Mouse (Mus musculus) frontal cortex, postnatal 36 days (tissue): Measurements from ENCODE around the gene Pigk.

Experiments used
- DNase-seq, 2 experiments: peaks; one replicate each; pipeline ENCODE4 v3.0.0; 2022; ENCODE audit warnings: low spot score in 2 of 2

The Pigk gene

DNA sequence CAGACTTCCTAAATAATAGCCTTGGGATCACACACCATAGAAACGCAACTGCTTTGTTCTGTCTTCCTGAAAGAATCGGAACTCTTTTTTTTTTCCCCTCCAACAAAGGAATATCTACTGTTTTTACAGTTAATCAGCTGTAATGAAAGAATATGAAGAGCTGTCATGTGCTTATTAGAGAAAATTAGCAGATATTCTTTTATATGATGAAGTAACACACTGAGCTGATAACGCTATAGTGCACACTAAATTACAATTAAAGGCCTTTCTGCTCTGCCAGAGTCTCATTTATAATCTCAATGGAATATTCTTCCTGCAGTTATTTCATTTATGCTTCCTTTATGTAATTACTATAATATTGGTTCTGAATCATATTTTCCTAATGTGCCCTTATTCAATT lies 128.7 kb downstream of the Pigk start:
- DNase-seq, result no peak

GRCm38 (mm10) chr3:152843925-152844324 lies 130.0 kb downstream of the Pigk start:
- no peak for DNase-seq

DNA sequence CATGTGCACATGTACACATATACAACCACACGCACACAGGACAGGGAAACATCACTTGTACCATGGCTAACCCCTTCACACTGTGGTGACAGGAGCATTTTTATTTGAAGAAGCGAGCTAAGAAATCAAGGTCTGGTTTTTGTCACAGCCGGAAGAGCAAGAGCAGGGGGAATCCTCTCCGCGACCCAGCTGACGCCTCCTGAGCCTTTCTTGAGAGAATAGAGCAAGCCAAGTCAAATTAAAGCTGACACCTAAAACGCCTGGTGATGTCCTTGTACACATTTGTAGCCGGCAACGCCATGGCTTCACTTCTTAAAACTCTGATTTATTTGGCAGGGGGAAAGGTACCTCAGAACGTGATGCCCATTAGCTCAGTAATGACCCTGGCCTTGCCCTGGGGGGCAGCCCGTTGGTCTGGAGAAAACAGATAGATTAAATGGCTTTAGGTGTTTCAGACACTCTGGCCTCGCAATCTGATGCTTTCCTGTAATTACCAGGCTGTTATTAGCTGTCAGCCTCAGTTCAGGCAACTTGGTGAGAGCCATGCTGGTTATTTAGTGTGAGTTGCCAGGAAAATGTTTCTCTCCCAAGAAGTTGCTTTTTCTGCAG lies 141.2 kb downstream of the Pigk start:
- no peak for DNase-seq

DNA sequence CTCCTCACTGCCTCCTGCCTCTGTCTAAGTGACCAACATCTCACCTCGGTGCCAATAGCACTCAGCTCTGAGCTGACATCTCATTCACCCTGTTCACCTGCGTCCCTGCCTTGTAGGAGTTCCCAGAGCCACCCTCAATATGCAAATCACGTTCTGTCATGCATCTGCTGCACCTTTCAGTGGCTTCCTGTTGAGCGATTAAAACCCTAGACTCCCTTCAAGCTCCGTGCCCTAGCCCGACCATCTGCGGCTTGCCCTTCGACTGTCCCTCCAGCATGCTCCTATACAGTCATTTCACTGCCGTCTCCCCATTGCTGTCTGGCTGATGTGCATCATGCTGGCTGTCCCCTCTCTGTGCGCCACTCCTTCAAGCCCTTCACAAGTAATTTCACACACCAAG lies 142.2 kb downstream of the Pigk start:
- DNase-seq, result no peak

DNA sequence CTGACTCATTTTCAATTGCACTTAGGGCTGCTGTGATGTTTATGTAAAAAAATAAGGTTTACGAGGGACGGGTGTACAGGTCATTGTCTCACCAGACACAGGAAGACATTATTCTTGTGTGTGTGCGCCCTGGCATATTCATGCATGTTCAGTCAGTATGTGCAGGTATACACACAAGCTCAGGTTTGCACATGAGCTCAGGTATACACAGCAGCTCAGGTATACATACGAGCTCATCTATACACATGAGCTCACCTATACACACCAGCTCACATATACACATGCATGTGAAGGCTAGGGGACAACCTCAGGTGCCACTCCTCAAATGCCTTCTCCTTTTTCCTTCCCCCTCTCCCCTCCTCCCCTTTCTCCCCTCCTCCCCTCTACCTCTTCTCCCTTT lies 147.6 kb downstream of the Pigk start:
- DNase-seq, result no peak

DNA sequence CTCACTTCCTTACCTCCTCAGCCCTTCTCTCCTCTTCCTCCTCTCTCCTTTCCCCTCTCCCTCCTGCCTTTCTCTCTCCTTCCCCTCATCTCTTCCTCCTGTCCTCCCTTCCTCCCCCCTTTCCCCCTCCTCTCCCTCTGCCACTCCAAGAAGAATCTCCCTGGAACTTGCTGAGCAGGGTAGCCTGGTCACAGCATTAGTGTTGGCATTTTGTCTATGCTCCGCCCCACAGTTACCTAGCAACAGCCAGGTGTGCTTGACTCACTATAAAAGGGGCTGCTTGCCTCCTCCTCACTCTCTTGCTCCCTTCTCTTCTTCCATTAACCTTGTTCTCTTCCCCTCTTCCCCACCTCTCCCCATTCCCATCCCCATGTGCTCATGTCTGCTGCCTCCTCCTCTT lies 148.1 kb downstream of the Pigk start:
- no peak for DNase-seq

DNA sequence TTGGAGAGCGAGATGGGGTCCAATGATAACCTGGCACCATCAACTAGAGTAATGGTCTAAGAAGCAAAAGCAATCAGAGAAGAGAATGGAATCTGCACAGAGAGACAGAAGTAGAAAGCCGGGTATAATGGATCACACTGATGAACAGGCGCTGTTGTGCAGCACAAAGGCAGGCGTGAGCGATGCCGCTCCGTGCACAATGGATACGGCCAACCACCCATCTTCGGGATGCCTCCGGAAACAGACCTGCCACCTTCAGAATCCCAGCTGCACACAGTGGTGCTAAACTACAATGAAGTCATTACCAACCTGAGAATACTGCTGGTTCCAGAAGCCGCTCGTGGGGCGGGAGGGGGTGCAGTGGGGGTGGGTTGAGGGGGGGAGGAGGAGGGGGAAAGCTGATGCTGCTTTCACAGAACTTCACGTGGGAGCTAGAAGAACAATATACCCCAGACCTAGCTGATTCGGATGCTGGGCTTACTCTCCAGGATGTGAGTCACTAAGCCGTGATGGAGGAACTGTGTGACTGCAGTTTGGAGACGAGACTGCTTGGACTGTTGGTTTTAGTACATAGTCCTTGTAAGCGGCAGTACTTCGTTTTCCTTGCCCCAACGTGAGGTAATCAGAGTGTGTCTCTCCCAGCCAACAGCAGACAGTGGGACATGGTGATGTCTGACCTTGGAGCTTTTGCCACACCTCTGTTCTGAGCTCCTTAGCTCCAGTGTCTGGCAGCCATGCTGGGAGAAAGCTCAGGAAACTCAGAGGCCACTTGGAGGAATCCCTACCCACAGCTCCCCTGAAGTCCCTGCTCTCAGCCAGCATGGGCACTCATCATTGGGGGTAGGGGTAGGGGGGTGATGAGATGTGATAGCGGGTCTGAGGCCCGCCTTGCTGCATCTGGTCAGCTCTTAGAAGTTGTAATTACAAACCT lies 152.4 kb downstream of the Pigk start:
- DNase-seq, result no peak

GRCm38 (mm10) chr3:152867654-152868525 lies 154.0 kb downstream of the Pigk start:
- peak; percentile 28 to 64 for DNase-seq

- DNase-seq, result no peak
Observed at GRCm38 (mm10) chr3:152872054-152872453, 158.2 kb downstream of the Pigk start.

DNA sequence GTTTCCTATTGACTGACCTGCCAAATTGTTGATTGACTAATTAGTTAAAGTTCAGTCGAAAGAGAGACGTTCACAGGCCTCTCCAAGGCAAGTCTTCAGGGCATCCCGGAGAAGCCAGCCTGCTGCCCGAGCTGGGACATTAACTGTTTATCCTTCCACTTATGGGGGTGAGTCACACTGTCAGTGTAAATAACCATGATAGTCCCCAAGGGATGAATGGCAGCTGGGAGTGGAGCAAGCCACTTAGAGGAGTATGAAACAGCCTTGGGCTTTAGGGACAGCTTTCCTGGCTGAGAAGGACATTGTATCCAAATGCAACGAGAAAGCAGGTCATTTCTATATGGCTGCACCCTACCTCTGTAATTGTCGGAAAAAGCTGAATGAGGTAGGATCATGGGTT lies 158.7 kb downstream of the Pigk start:
- DNase-seq, result no peak

GRCm38 (mm10) chr3:152874431-152875355 lies 160.8 kb downstream of the Pigk start:
- DNase-seq, result peak; percentile 25 to 50

DNA sequence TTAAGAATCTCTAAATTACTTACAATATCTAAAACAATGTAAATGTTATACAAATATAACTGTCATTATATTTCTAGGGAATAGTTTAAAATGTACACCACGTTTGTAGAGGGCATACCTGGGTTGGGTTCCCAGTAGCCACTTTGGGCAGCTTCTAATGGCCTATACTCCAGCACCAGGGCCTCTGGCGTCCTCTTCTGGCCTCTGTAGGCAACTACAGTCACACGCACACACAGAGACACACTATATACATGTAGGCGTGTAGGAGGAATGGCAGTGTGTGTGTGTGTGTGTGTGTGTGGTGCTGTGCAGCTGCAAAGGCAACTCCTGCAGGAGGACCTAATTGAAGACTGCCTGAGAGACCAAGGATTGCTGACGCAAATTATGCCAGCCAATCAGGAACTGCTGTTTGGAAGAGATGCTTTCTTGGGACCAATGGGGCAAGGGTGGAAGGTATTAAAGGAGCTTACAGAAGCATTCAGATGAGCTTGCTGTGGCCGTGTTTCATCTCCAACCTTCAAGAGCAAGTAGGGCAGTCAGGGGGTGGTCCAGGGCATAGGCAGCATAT lies 161.9 kb downstream of the Pigk start:
- no peak for DNase-seq

GRCm38 (mm10) chr3:152880121-152880835 lies 166.4 kb downstream of the Pigk start:
- DNase-seq, result peak in 1 of 2 experiments; percentile 41

GRCm38 (mm10) chr3:152881706-152882105 lies 167.8 kb downstream of the Pigk start:
- no peak for DNase-seq

GRCm38 (mm10) chr3:152883556-152883955 lies 169.7 kb downstream of the Pigk start:
- no peak for DNase-seq

DNA sequence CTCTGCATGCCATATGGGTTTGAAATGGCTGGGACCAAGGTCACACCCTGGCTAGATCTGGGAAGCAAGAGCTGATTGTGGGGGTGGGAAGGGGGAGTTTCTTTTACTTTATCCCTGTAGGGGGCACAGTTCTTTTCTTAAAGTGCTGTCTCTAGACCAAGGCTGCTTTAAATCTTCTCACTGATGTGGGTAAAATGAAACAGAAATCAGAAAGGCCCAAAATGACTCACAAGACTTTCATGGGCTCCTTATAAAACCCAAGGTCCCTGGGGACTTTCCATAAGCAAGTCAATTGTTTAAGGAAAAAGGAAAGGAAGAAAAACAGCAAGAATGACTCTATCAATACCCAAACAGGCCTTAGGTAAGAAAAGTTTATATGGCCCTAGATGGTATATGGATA lies 172.8 kb downstream of the Pigk start:
- no peak for DNase-seq

DNA sequence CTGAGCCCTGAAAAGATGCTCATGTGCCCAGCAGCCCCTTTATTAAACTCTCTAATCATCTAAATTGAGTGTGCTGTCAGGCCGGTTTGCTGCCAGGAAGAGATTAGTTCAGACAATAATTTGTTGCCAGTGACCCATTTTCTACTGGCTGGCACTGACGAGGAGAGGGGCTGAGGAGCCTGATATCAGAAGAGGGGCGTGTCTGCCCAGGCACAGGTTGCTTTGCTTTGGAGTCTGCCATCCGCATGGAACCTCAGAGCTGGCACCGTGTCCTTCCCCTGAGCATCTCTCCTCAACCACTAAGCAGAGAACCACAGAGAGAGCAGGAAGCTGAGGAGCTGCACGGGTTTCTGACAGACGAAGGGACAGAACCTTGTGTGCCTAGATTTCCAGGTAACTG lies 174.2 kb downstream of the Pigk start:
- no peak for DNase-seq

GRCm38 (mm10) chr3:152894935-152895334 lies 181.0 kb downstream of the Pigk start:
- no peak for DNase-seq

- no peak for DNase-seq
Observed at GRCm38 (mm10) chr3:152896111-152896510, 182.2 kb downstream of the Pigk start.

- no peak for DNase-seq
Observed at GRCm38 (mm10) chr3:152897196-152897595, 183.3 kb downstream of the Pigk start.
